Mouse (Mus musculus): ENCODE results near the gene Trnau1ap. TPM values are rescaled to one million over a fixed set of nuclear protein-coding genes. Genes with fewer than 3 reads are reported as not detected.

The Trnau1ap gene
- polyA plus RNA-seq, 1 experiment from 2014 or later = 71.8 TPM

GRCm38 (mm10) chr4:132350854-132351253, 21.5 kb upstream of the Trnau1ap start:
- no peaks in the 10 kb centered on the region for H3K9me3 ChIP-seq (ENCODE audit: low read depth, low read length)
- 0 out of 2 replicates have a peak overlapping the region, but pooled peaks have one; percentile 96 for H3K9ac ChIP-seq
- no peak for TF ChIP-seq CTCF (IDR thresholded peaks at IDR 0.05; ENCODE audit: low read depth)
- H3K4me1 ChIP-seq (ENCODE audit: insufficient read depth) = peaks cover 5% of the 10 kb centered on the region; the same call in 1 of the 2 replicates
- no peak overlapping the region for H3K4me3 ChIP-seq (ENCODE audit: low read depth, low read length)
- DNase-seq (no peak), ATAC-seq (ENCODE audit: insufficient read depth) (no peak)
- peak overlapping the region; percentile 36; the same call in 1 of the 2 replicates for H3K27ac ChIP-seq (ENCODE audit: low read depth)
- WGBS = 65% methylated on average over 3 of the region's 3 CpGs
- H3K27me3 ChIP-seq (ENCODE audit: insufficient read depth, low read length) = no peaks in the 10 kb centered on the region
- H3K4me2 ChIP-seq = peak overlapping the region; percentile 77
- H3K36me3 ChIP-seq (ENCODE audit: insufficient read depth) = peaks cover 19% of the 10 kb centered on the region

- no peaks in the 10 kb centered on the region for H3K27me3 ChIP-seq (ENCODE audit: insufficient read depth, low read length)
- H3K4me3 ChIP-seq (ENCODE audit: low read depth, low read length) = no peak overlapping the region
- peaks cover 18% of the 10 kb centered on the region for H3K36me3 ChIP-seq (ENCODE audit: insufficient read depth)
- no peak overlapping the region for H3K9ac ChIP-seq
- no peaks in the 10 kb centered on the region for H3K9me3 ChIP-seq (ENCODE audit: low read depth, low read length)
- no peak for TF ChIP-seq CTCF (IDR thresholded peaks at IDR 0.05; ENCODE audit: low read depth)
- H3K4me1 ChIP-seq (ENCODE audit: insufficient read depth) = peaks cover 5% of the 10 kb centered on the region; the same call in 1 of the 2 replicates
- H3K4me2 ChIP-seq = no peak overlapping the region
- WGBS = 46% methylated on average over 2 of the region's 2 CpGs
- DNase-seq (peak; percentile 26), ATAC-seq (ENCODE audit: insufficient read depth) (no peak)
- no peak overlapping the region for H3K27ac ChIP-seq (ENCODE audit: low read depth)
Measured at GRCm38 (mm10) chr4:132350123-132350740, 20.9 kb upstream of the Trnau1ap start.

GRCm38 (mm10) chr4:132349495-132350122, 20.3 kb upstream of the Trnau1ap start:
- 54% methylated on average over 3 of the region's 3 CpGs for WGBS
- no peak overlapping the region for H3K27ac ChIP-seq (ENCODE audit: low read depth)
- no peaks in the 10 kb centered on the region for H3K9me3 ChIP-seq (ENCODE audit: low read depth, low read length)

GRCm38 (mm10) chr4:132346661-132347060, 17.3 kb upstream of the Trnau1ap start:
- 41% methylated on average over 3 of the region's 3 CpGs for whole genome bisulfite sequencing
- H3K9me3 ChIP-seq (ENCODE audit: low read depth, low read length) = no peaks in the 10 kb centered on the region
- H3K4me3 ChIP-seq (ENCODE audit: low read depth, low read length) = no peak overlapping the region
- ATAC-seq (ENCODE audit: insufficient read depth) = no peak
- H3K4me2 ChIP-seq = no peak overlapping the region
- no peak overlapping the region for H3K27ac ChIP-seq (ENCODE audit: low read depth)
- peaks cover 10% of the 10 kb centered on the region for H3K36me3 ChIP-seq (ENCODE audit: insufficient read depth)
- peaks cover 13% of the 10 kb centered on the region for H3K4me1 ChIP-seq (ENCODE audit: insufficient read depth)
- H3K27me3 ChIP-seq (ENCODE audit: insufficient read depth, low read length) = no peaks in the 10 kb centered on the region
- TF ChIP-seq CTCF (IDR thresholded peaks at IDR 0.05; ENCODE audit: low read depth) = peak; percentile 24; the same call in 1 of the 2 replicates
- no peak for DNase-seq
- H3K9ac ChIP-seq = no peak overlapping the region

More at GRCm38 (mm10) chr4:132349495-132350122, 20.3 kb upstream of the Trnau1ap start:
- H3K9ac ChIP-seq = no peak overlapping the region
- no peak overlapping the region for H3K4me3 ChIP-seq (ENCODE audit: low read depth, low read length)
- ATAC-seq (ENCODE audit: insufficient read depth) (no peak), DNase-seq (no peak)
- H3K27me3 ChIP-seq (ENCODE audit: insufficient read depth, low read length) = no peaks in the 10 kb centered on the region
- peaks cover 18% of the 10 kb centered on the region for H3K36me3 ChIP-seq (ENCODE audit: insufficient read depth)
- TF ChIP-seq CTCF (IDR thresholded peaks at IDR 0.05; ENCODE audit: low read depth) = peak; percentile 38
- H3K4me1 ChIP-seq (ENCODE audit: insufficient read depth) = peaks cover 6% of the 10 kb centered on the region; the same call in 1 of the 2 replicates
- H3K4me2 ChIP-seq = no peak overlapping the region

GRCm38 (mm10) chr4:132346261-132346660, 16.9 kb upstream of the Trnau1ap start:
- Histone ChIP-seq H3K9me3 (ENCODE audit: low read depth, low read length) (no peaks in the 10 kb centered on the region), H3K27ac (ENCODE audit: low read depth) (no peak overlapping the region), H3K4me1 (ENCODE audit: insufficient read depth) (peaks cover 9% of the 10 kb centered on the region), H3K4me3 (ENCODE audit: low read depth, low read length) (no peak overlapping the region), H3K36me3 (ENCODE audit: insufficient read depth) (peaks cover 6% of the 10 kb centered on the region), H3K4me2 (no peak overlapping the region), H3K27me3 (ENCODE audit: insufficient read depth, low read length) (no peaks in the 10 kb centered on the region), H3K9ac (no peak overlapping the region)
- ATAC-seq (ENCODE audit: insufficient read depth) = no peak
- DNase-seq = no peak
- no peak for TF ChIP-seq CTCF (IDR thresholded peaks at IDR 0.05; ENCODE audit: low read depth)
- WGBS = 82% methylated on average over 4 of the region's 4 CpGs

- peaks cover 4% of the 10 kb centered on the region for H3K36me3 ChIP-seq (ENCODE audit: insufficient read depth)
- H3K4me1 ChIP-seq (ENCODE audit: insufficient read depth) = peaks cover 9% of the 10 kb centered on the region; the same call in 1 of the 2 replicates
- peak; percentile 16; the same call in 1 of the 2 replicates for ATAC-seq (ENCODE audit: insufficient read depth)
- peak overlapping the region; percentile 87 for H3K4me2 ChIP-seq
- no peak for TF ChIP-seq CTCF (IDR thresholded peaks at IDR 0.05; ENCODE audit: low read depth)
- peak overlapping the region; percentile 86 for H3K4me3 ChIP-seq (ENCODE audit: low read depth, low read length)
- 43% methylated on average over 5 of the region's 5 CpGs for whole genome bisulfite sequencing
- H3K27me3 ChIP-seq (ENCODE audit: insufficient read depth, low read length) = no peaks in the 10 kb centered on the region
- H3K27ac ChIP-seq (ENCODE audit: low read depth) = no peak overlapping the region
- DNase-seq = no peak
- H3K9me3 ChIP-seq (ENCODE audit: low read depth, low read length) = no peaks in the 10 kb centered on the region
- H3K9ac ChIP-seq = peak overlapping the region; percentile 90; the same call in 1 of the 2 replicates
Measured at GRCm38 (mm10) chr4:132345843-132346212, 16.5 kb upstream of the Trnau1ap start.
